Mouse (Mus musculus): ENCODE results near the gene Stk36.

- TF ChIP-seq EP300 (IDR thresholded peaks at IDR 0.05; ENCODE audit: low read depth) (no peak), CTCF (IDR thresholded peaks at IDR 0.05; ENCODE audit: low read depth) (no peak)
Observed at GRCm38 (mm10) chr1:74600501-74601266, 561 bp upstream of the Stk36 start.

All from liver, embryonic 14.5 days (tissue).